Comparison of ENCODE assay signal across 10 mouse cellular contexts in genomic region chr13:23749563-23750121, GRCm38 (mm10). TPM values are rescaled to one million over a fixed set of nuclear protein-coding genes. Genes with fewer than 3 reads are reported as not detected.
DNase-seq lines count a peak whose midpoint lies in the region; ATAC-seq and TF ChIP-seq lines count a peak whose summit lies in the region.
"Had no signal": no experiment of that assay in that cellular context is flagged by ENCODE, and none has a peak within 500 bp of the region (broad histone marks: within the 10 kb centered on the region; RNA-seq: fewer than 3 reads in every experiment).

No protein-coding gene starts in this region.

- peak; percentile 29 for DNase-seq in cerebellum, adult 9-10 months
- DNase-seq in cerebellum, adult 2 months: no peak
- no peak for DNase-seq in lung, embryonic 14.5 days
- no peak for DNase-seq in lung, postnatal 36 days
- no peak for DNase-seq in embryonic facial prominence, embryonic 11.5 days (ENCODE audit: low spot score)
- DNase-seq in ovary, postnatal 14 days (ENCODE audit: low spot score): no peak
- DNase-seq: cerebellum, adult 11-12 months; lung, adult 2 months had no signal

- H3K4me2 ChIP-seq in lung, embryonic 14.5 days: no peak overlapping the region
- no peak overlapping the region for H3K4me2 ChIP-seq in embryonic facial prominence, embryonic 11.5 days (ENCODE audit: low read depth, low read length)
- H3K4me2 ChIP-seq in liver, embryonic 12.5 days: no peak overlapping the region

- H3K36me3 ChIP-seq in lung, embryonic 14.5 days (ENCODE audit: insufficient read depth): no peaks in the 10 kb centered on the region
- no peaks in the 10 kb centered on the region for H3K36me3 ChIP-seq in embryonic facial prominence, embryonic 11.5 days (replicated peaks; ENCODE audit: control insufficient read depth, insufficient read depth, low read depth, low read length)
- no peaks in the 10 kb centered on the region for H3K36me3 ChIP-seq in liver, embryonic 12.5 days

- H3K4me3 ChIP-seq in cerebellum, adult 2 months (replicated peaks; ENCODE audit: insufficient read depth, low read depth, low read length): no peak overlapping the region
- no peak overlapping the region for H3K4me3 ChIP-seq in lung, embryonic 14.5 days (ENCODE audit: low read depth, low read length)
- no peak overlapping the region for H3K4me3 ChIP-seq in embryonic facial prominence, embryonic 11.5 days (ENCODE audit: low read depth, low read length)
- no peak overlapping the region for H3K4me3 ChIP-seq in liver, embryonic 12.5 days

- H3K27ac ChIP-seq in cerebellum, adult 2 months (ENCODE audit: insufficient read depth, low read length): no peak overlapping the region
- H3K27ac ChIP-seq in lung, embryonic 14.5 days (ENCODE audit: low read depth): peak overlapping the region; percentile 98
- peak overlapping the region; percentile 72; the same call in 1 of the 2 replicates for H3K27ac ChIP-seq in embryonic facial prominence, embryonic 11.5 days (replicated peaks; ENCODE audit: low read depth, low read length)
- H3K27ac ChIP-seq in liver, embryonic 12.5 days: peak overlapping the region; percentile 100

- H3K9me3 ChIP-seq in lung, embryonic 14.5 days (ENCODE audit: low read depth, low read length): no peaks in the 10 kb centered on the region
- no peaks in the 10 kb centered on the region for H3K9me3 ChIP-seq in embryonic facial prominence, embryonic 11.5 days (replicated peaks; ENCODE audit: control insufficient read depth, low read length)
- no peaks in the 10 kb centered on the region for H3K9me3 ChIP-seq in liver, embryonic 12.5 days (replicated peaks)

- no peak for TF ChIP-seq POLR2A in cerebellum, adult 2 months (IDR thresholded peaks at IDR 0.05; ENCODE audit: borderline replicate concordance, insufficient read depth, low read length)

- H3K9ac ChIP-seq in lung, embryonic 14.5 days: no peak overlapping the region
- no peak overlapping the region for H3K9ac ChIP-seq in embryonic facial prominence, embryonic 11.5 days (replicated peaks; ENCODE audit: low read length)
- H3K9ac ChIP-seq in liver, embryonic 12.5 days: peak overlapping the region; percentile 52; the same call in 1 of the 2 replicates

- no peak for TF ChIP-seq CTCF in cerebellum, adult 2 months (IDR thresholded peaks at IDR 0.05; ENCODE audit: borderline replicate concordance, insufficient read depth, low read depth, low read length)
- no peak for TF ChIP-seq CTCF in lung, embryonic 14.5 days (IDR thresholded peaks at IDR 0.05; ENCODE audit: low read depth)

- no peaks in the 10 kb centered on the region for H3K27me3 ChIP-seq in cerebellum, adult 2 months (ENCODE audit: control insufficient read depth, insufficient read depth, low read length)
- no peaks in the 10 kb centered on the region for H3K27me3 ChIP-seq in lung, embryonic 14.5 days (ENCODE audit: insufficient read depth, low read length)
- no peaks in the 10 kb centered on the region for H3K27me3 ChIP-seq in embryonic facial prominence, embryonic 11.5 days (ENCODE audit: control insufficient read depth, insufficient read depth, low read length)
- no peaks in the 10 kb centered on the region for H3K27me3 ChIP-seq in liver, embryonic 12.5 days (replicated peaks)

- no peak for ATAC-seq in lung, embryonic 14.5 days (ENCODE audit: insufficient read depth)
- no peak for ATAC-seq in embryonic facial prominence, embryonic 11.5 days (replicated peaks; ENCODE audit: insufficient number of reproducible peaks, low FRiP score, low TSS enrichment, low read depth)
- ATAC-seq in liver, embryonic 12.5 days: no peak
- no peak for ATAC-seq in megakaryocyte, adult 5-6 weeks (ENCODE audit: poor library complexity, severe bottlenecking)

- 95% methylated on average over 5 of the region's 5 CpGs for WGBS in cerebellum, adult 2 months
- WGBS in lung, embryonic 14.5 days: 90% methylated on average over 5 of the region's 5 CpGs
- 91% methylated on average over 5 of the region's 5 CpGs for WGBS in embryonic facial prominence, embryonic 11.5 days
- WGBS in liver, embryonic 12.5 days (ENCODE audit: insufficient replicate concordance): 88% methylated on average over 5 of the region's 5 CpGs

- no peaks in the 10 kb centered on the region for H3K4me1 ChIP-seq in cerebellum, adult 2 months (ENCODE audit: control insufficient read depth, insufficient read depth, low read length)
- peaks cover 12% of the 10 kb centered on the region for H3K4me1 ChIP-seq in lung, embryonic 14.5 days (ENCODE audit: insufficient read depth)
- no peaks in the 10 kb centered on the region for H3K4me1 ChIP-seq in embryonic facial prominence, embryonic 11.5 days (ENCODE audit: control insufficient read depth, insufficient read depth, low read length)
- peaks cover 46% of the 10 kb centered on the region for H3K4me1 ChIP-seq in liver, embryonic 12.5 days

RNA-seq across cellular contexts. Expression of gene Hist1h2ab, which starts 1.3 kb away (rescaled TPM):
- 1.1 TPM in 1 of 2 replicates, not detected in the other for polyA plus RNA-seq in cerebellum, adult 2 months (2012; rRNA removed)
- polyA plus RNA-seq in lung, embryonic 14.5 days (2014; fragmentation: Nextera tagmentation; extraction: Ambion mirVana): 70.8 and 71.5 TPM in 2 replicates
- polyA plus RNA-seq in embryonic facial prominence, embryonic 11.5 days (2014; fragmentation: Nextera tagmentation; extraction: Ambion mirVana): 48.1 and 54.7 TPM in 2 replicates
- 70.3 TPM in 2 replicates for polyA plus RNA-seq in liver, embryonic 12.5 days (2016; fragmentation: Nextera tagmentation; extraction: Ambion mirVana)
- 64.3 and 114 TPM in 2 replicates for total RNA-seq in megakaryocyte, adult 5-6 weeks (2015)
- total RNA-seq in megakaryocyte, adult 5-6 weeks (2017): 3,821 and 4,666 TPM in 2 replicates

RNA-seq across cellular contexts. Expression of gene Hist1h3b, which starts 2.4 kb away (rescaled TPM):
- polyA plus RNA-seq in cerebellum, adult 2 months (2012; rRNA removed): 0.40 TPM in 1 of 2 replicates, not detected in the other
- polyA plus RNA-seq in lung, embryonic 14.5 days (2014; fragmentation: Nextera tagmentation; extraction: Ambion mirVana): 18.4 and 18.7 TPM in 2 replicates
- 8.3 and 10.5 TPM in 2 replicates for polyA plus RNA-seq in embryonic facial prominence, embryonic 11.5 days (2014; fragmentation: Nextera tagmentation; extraction: Ambion mirVana)
- 15.2 and 16.6 TPM in 2 replicates for polyA plus RNA-seq in liver, embryonic 12.5 days (2016; fragmentation: Nextera tagmentation; extraction: Ambion mirVana)
- 495 and 572 TPM in 2 replicates for total RNA-seq in megakaryocyte, adult 5-6 weeks (2015)
- 546 and 613 TPM in 2 replicates for total RNA-seq in megakaryocyte, adult 5-6 weeks (2017)

RNA-seq across cellular contexts. Expression of gene Hist1h2bb, which starts 3.1 kb away (rescaled TPM):
- 0.56 and 0.97 TPM in 2 replicates for polyA plus RNA-seq in cerebellum, adult 2 months (2012; rRNA removed)
- 1.6 and 4.0 TPM in 2 replicates for polyA plus RNA-seq in lung, embryonic 14.5 days (2014; fragmentation: Nextera tagmentation; extraction: Ambion mirVana)
- 2.6 and 2.9 TPM in 2 replicates for polyA plus RNA-seq in embryonic facial prominence, embryonic 11.5 days (2014; fragmentation: Nextera tagmentation; extraction: Ambion mirVana)
- 4.6 and 5.5 TPM in 2 replicates for polyA plus RNA-seq in liver, embryonic 12.5 days (2016; fragmentation: Nextera tagmentation; extraction: Ambion mirVana)
- total RNA-seq in megakaryocyte, adult 5-6 weeks (2015): 264 and 296 TPM in 2 replicates
- 5,681 and 7,839 TPM in 2 replicates for total RNA-seq in megakaryocyte, adult 5-6 weeks (2017)

RNA-seq across cellular contexts. Expression of gene Hist1h3c, which starts 4.2 kb away (rescaled TPM):
- polyA plus RNA-seq in cerebellum, adult 2 months (2012; rRNA removed): 0.23 and 0.30 TPM in 2 replicates
- 11.3 and 16.9 TPM in 2 replicates for polyA plus RNA-seq in lung, embryonic 14.5 days (2014; fragmentation: Nextera tagmentation; extraction: Ambion mirVana)
- polyA plus RNA-seq in embryonic facial prominence, embryonic 11.5 days (2014; fragmentation: Nextera tagmentation; extraction: Ambion mirVana): 15.5 and 18.1 TPM in 2 replicates
- 4.8 and 6.7 TPM in 2 replicates for polyA plus RNA-seq in liver, embryonic 12.5 days (2016; fragmentation: Nextera tagmentation; extraction: Ambion mirVana)
- total RNA-seq in megakaryocyte, adult 5-6 weeks (2015): 115 and 119 TPM in 2 replicates
- 508 and 593 TPM in 2 replicates for total RNA-seq in megakaryocyte, adult 5-6 weeks (2017)

RNA-seq across cellular contexts. Expression of gene Hist1h4b, which starts 7.2 kb away (rescaled TPM):
- polyA plus RNA-seq in cerebellum, adult 2 months (2012; rRNA removed): 4.8 and 5.4 TPM in 2 replicates
- polyA plus RNA-seq in lung, embryonic 14.5 days (2014; fragmentation: Nextera tagmentation; extraction: Ambion mirVana): 4.3 and 7.5 TPM in 2 replicates
- 7.4 and 10.1 TPM in 2 replicates for polyA plus RNA-seq in embryonic facial prominence, embryonic 11.5 days (2014; fragmentation: Nextera tagmentation; extraction: Ambion mirVana)
- 4.5 and 5.7 TPM in 2 replicates for polyA plus RNA-seq in liver, embryonic 12.5 days (2016; fragmentation: Nextera tagmentation; extraction: Ambion mirVana)
- 64.8 and 95.3 TPM in 2 replicates for total RNA-seq in megakaryocyte, adult 5-6 weeks (2015)
- 562 and 732 TPM in 2 replicates for total RNA-seq in megakaryocyte, adult 5-6 weeks (2017)

Comparison
In these comparisons a context has a peak if more than half of its experiments do, and no peak if none do; other contexts are left out.
1. RNA of gene Hist1h2ab, which starts 1.3 kb away (polyA plus RNA-seq): 70.8 to 71.5 TPM in lung, embryonic 14.5 days, 70.3 TPM in liver, embryonic 12.5 days and 48.1 to 54.7 TPM in embryonic facial prominence, embryonic 11.5 days; 1.1 TPM in cerebellum, adult 2 months; every median in the first group is over 10 times any median in the second.